Mouse (Mus musculus) mouse embryonic stem cell (cell line): ENCODE data around the gene Ano3.

Experiments used
- in situ Hi-C, 2 experiments: fragments of 300-500 bp; cut with MboI; formaldehyde crosslinking; loops; 1 replicate in 1 of 2; 3 replicates in 1 of 2; pipeline ENCODE4 v1.14.3; 2019 to 2020; ENCODE audit warnings: low sequenced_read_pairs in 2 of 2, low pct_unique_long_range_greater_than_20kb in 1 of 2, mixed read lengths in 1 of 2; ENCODE audit not compliant: unreplicated experiment in 1 of 2

The Ano3 gene

GRCm38 (mm10) chr2:110671071-110671624, 279.6 kb downstream of the Ano3 start:
- in situ Hi-C loops = no loop called here

GRCm38 (mm10) chr2:110663329-110663728, 287.4 kb downstream of the Ano3 start:
- in situ Hi-C loops = no loop called here

- in situ Hi-C loops = no loop called here
Measured at GRCm38 (mm10) chr2:110644846-110645245, 305.9 kb downstream of the Ano3 start.

GRCm38 (mm10) chr2:110644358-110644757, 306.4 kb downstream of the Ano3 start:
- in situ Hi-C loops = no loop called here
